Mouse (Mus musculus) midbrain, postnatal 0 days (tissue): ENCODE measurements around the gene Pigw. TPM values are rescaled to one million over a fixed set of nuclear protein-coding genes. Genes with fewer than 3 reads are reported as not detected.
"Not testable (repeated sequence)": the region's sequence is repeated elsewhere in the genome, so short reads cannot be mapped to it uniquely, and the experiment has no call there.

ENCODE experiments used
- ATAC-seq: fragments of 200-750 bp; cut with Nextera tagmentation; 2 replicates; pipeline ENCODE4 v1.8.0; 2017; ENCODE audit warnings: moderate number of reproducible peaks, mild to moderate bottlenecking, moderate TSS enrichment, moderate library complexity; ENCODE audit not compliant: low FRiP score
- DNase-seq: peaks from one replicate; pipeline ENCODE4 v3.0.0-alpha.2; 2015; ENCODE audit warnings: low spot score
- H3K27ac ChIP-seq: fragments of 300-500 bp; sonication (generic); 2 replicates; pipeline ENCODE4 v1.5.1; 2014; ENCODE audit warnings: low read depth, mild to moderate bottlenecking, low read length, mixed read lengths
- H3K27me3 ChIP-seq: fragments of 300-500 bp; sonication (generic); 2 replicates; pipeline ENCODE4 v1.6.1; 2014; ENCODE audit warnings: low read length, control low read depth, mixed read lengths; ENCODE audit not compliant: insufficient read depth
- H3K36me3 ChIP-seq: fragments of 300-500 bp; sonication (generic); 2 replicates; pipeline ENCODE4 v1.6.1; 2014; ENCODE audit warnings: low read length, control low read depth, mixed read lengths; ENCODE audit not compliant: insufficient read depth
- H3K4me1 ChIP-seq: fragments of 300-500 bp; sonication (generic); 2 replicates; pipeline ENCODE4 v1.6.1; 2014; ENCODE audit warnings: mild to moderate bottlenecking, control low read depth, antibody characterized with exemption, low read length, mixed read lengths; ENCODE audit not compliant: insufficient read depth
- H3K4me2 ChIP-seq: fragments of 300-500 bp; sonication (generic); 2 replicates; pipeline ENCODE4 v1.6.1; 2014; ENCODE audit warnings: low read depth, mild to moderate bottlenecking, low read length, mixed read lengths; ENCODE audit not compliant: poor library complexity, severe bottlenecking
- H3K4me3 ChIP-seq: fragments of 300-500 bp; sonication (generic); 2 replicates; pipeline ENCODE4 v1.5.1; 2014; ENCODE audit warnings: low read depth, mild to moderate bottlenecking, low read length, moderate library complexity
- H3K9ac ChIP-seq: fragments of 300-500 bp; sonication (generic); replicated peaks from 2 replicates; pipeline ENCODE4 v1.6.1; 2014; ENCODE audit warnings: mild to moderate bottlenecking, low read length, moderate library complexity, mixed read lengths; ENCODE audit not compliant: poor library complexity, severe bottlenecking
- H3K9me3 ChIP-seq: fragments of 300-500 bp; sonication (generic); 2 replicates; pipeline ENCODE4 v1.6.1; 2016; ENCODE audit warnings: low read length, control low read depth
- CTCF ChIP-seq: IDR thresholded peaks from 2 replicates; pipeline ENCODE4 v1.5.1; 2016; ENCODE audit warnings: antibody characterized with exemption, mild to moderate bottlenecking
- WGBS: fragments of 180-500 bp; shearing (Covaris S2); extraction: QIAGEN DNeasy Blood & Tissue Kit; methylation state at CpG from one replicate; pipeline ENCODE4 v1.1.7; 2014; 5-methylcytosine and 5-hydroxymethylcytosine counted together
- microRNA-seq: library from miRNA; unstranded; fragments of <30 nt; microRNA quantifications from one replicate; pipeline ENCODE4, GENCODE M21; 2016; ENCODE audit warnings: borderline number of aligned reads
- polyA plus RNA-seq: library from polyadenylated mRNA; unstranded; fragments of >200 nt; fragmentation: Nextera tagmentation; extraction: Ambion mirVana; gene quantifications from 2 replicates; pipeline ENCODE4 v1.2.1, GENCODE M21; 2015
- total RNA-seq: library from RNA; depleted of rRNA; stranded (reverse); fragments of >200 nt; gene quantifications from 2 replicates; pipeline ENCODE4 v1.2.3, GENCODE M21; 2014; rRNA removed

The Pigw gene
- total and polyA plus RNA-seq, 2 experiments from 2014 or later: 1.6 to 1.9 TPM

DNA sequence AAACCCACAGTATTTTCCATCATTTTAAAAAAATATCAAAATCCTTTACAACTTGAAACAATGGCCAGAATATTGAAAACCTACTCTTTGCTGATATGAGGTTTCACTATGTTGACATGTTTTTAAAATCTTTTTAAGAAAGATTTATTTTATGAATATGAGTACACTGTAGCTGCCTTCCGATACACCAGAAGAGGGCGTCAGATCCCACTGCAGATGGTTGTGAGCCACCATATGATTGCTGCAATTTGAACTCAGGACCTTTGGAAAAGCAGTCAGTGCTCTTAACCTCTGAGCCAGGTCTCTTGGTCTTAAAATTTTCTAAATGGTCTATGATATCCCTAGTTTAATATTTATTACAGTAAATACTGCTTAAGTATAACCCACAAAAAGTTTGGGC, 40.8 kb downstream of the Pigw start:
- 97% methylated on average over 2 of the region's 2 CpGs for WGBS
- no peak overlapping the region for H3K4me2 ChIP-seq

GRCm38 (mm10) chr11:84829495-84829894, 50.6 kb downstream of the Pigw start:
- peak overlapping the region; percentile 69; the same call in 1 of the 2 replicates for H3K4me3 ChIP-seq
- not testable (repeated sequence) for H3K9me3 ChIP-seq, H3K27me3 ChIP-seq, DNase-seq, H3K4me1 ChIP-seq, H3K9ac ChIP-seq, ATAC-seq
- H3K36me3 ChIP-seq: peaks cover 23% of the 10 kb centered on the region
- H3K4me2 ChIP-seq: peak overlapping the region; percentile 90
- peak overlapping the region; percentile 67 for H3K27ac ChIP-seq
- 78% methylated on average over 11 of the region's 11 CpGs for WGBS

More for the DNA sequence above, 40.8 kb downstream of the Pigw start:
- peak; percentile 22; the same call in 1 of the 2 replicates for TF ChIP-seq CTCF
- Histone ChIP-seq H3K27me3 (no peaks in the 10 kb centered on the region), H3K36me3 (peaks cover 32% of the 10 kb centered on the region), H3K27ac (no peak overlapping the region), H3K4me3 (no peak overlapping the region), H3K9me3 (no peaks in the 10 kb centered on the region), H3K9ac (no peak overlapping the region), H3K4me1 (no peaks in the 10 kb centered on the region)
- no peak for DNase-seq
- ATAC-seq: no peak

- no peaks in the 10 kb centered on the region for H3K4me1 ChIP-seq
- H3K27me3 ChIP-seq: no peaks in the 10 kb centered on the region
- under 1% methylated on average over 59 of the region's 62 CpGs for WGBS
- H3K4me3 ChIP-seq: peak within 1 kb of the TSS; percentile 69
- no peaks in the 10 kb centered on the region for H3K9me3 ChIP-seq
- H3K27ac ChIP-seq: peak within 1 kb of the TSS; percentile 67
- TF ChIP-seq CTCF: no peak
- ATAC-seq (peak; percentile 87), DNase-seq (peak; percentile 86)
- peaks cover 16% of the 10 kb centered on the region for H3K36me3 ChIP-seq
- H3K9ac ChIP-seq: peak within 1 kb of the TSS; percentile 70
- peak within 1 kb of the TSS; percentile 90 for H3K4me2 ChIP-seq
Measured at GRCm38 (mm10) chr11:84828516-84829399, 51.3 kb downstream of the Pigw start, which contains the start of gene Dhrs11. Gene Dhrs11 (minus strand): TSS chr11:84828994.

- no peak for TF ChIP-seq CTCF
- peaks cover 14% of the 10 kb centered on the region; the same call in 1 of the 2 replicates for H3K36me3 ChIP-seq
- WGBS: 58% methylated on average over 3 of the region's 3 CpGs
- H3K9me3 ChIP-seq: no peaks in the 10 kb centered on the region
- no peak overlapping the region for H3K9ac ChIP-seq
- no peak for DNase-seq
- no peaks in the 10 kb centered on the region for H3K4me1 ChIP-seq
- no peak for ATAC-seq
- no peak overlapping the region for H3K27ac ChIP-seq
- peak overlapping the region; percentile 69 for H3K4me3 ChIP-seq
- H3K27me3 ChIP-seq: no peaks in the 10 kb centered on the region
- H3K4me2 ChIP-seq: peak overlapping the region; percentile 90
Measured at GRCm38 (mm10) chr11:84827901-84828503, 52.1 kb downstream of the Pigw start.

DNA sequence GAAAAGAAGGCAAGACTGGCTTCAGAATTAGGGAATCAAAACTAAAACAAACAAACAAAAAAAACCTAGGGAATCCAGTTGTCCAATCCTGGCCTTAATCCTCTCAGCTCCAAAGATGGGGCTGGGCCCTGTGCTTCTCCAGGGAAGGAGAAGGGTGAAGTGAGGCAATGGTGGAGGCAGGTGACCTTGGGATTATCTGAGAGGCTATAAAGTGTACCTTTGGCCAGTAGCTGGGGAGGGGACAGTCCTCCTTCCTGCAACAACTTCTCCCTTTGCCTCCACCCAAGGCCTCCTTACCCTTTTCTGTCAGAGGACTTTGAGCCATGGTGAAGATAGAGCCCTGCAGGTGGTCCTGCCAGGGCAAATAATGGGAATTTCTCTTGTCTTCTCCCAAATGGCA, 52.6 kb downstream of the Pigw start:
- no peak overlapping the region for H3K4me3 ChIP-seq
- ATAC-seq (no peak), DNase-seq (no peak)
- no peaks in the 10 kb centered on the region for H3K27me3 ChIP-seq
- no peak overlapping the region for H3K27ac ChIP-seq
- H3K36me3 ChIP-seq: peaks cover 9% of the 10 kb centered on the region; the same call in 1 of the 2 replicates
- no peaks in the 10 kb centered on the region for H3K4me1 ChIP-seq
- no peak overlapping the region for H3K9ac ChIP-seq
- no peak overlapping the region for H3K4me2 ChIP-seq
- H3K9me3 ChIP-seq: no peaks in the 10 kb centered on the region
- no peak for TF ChIP-seq CTCF

Small RNAs within 50 kb of the gene (microRNA-seq; reads per million reads assigned to microRNA genes)
- not detected for gene Gm23564

Other genes starting within 250 kb of the Pigw start
- 14.2 and 15.5 TPM in 2 replicates for gene Mrm1, start 60.8 kb downstream of the Pigw start, total RNA-seq
- 13.1 and 16.9 TPM in 2 replicates for gene Mrm1, start 60.8 kb downstream of the Pigw start, polyA plus RNA-seq
- gene Dhrs11, start 51.3 kb downstream of the Pigw start, total RNA-seq: 7.6 and 10.1 TPM in 2 replicates
- 9.1 and 12.3 TPM in 2 replicates for gene Dhrs11, start 51.3 kb downstream of the Pigw start, polyA plus RNA-seq
- 39.2 and 52.1 TPM in 2 replicates for gene Ggnbp2, start 9.5 kb downstream of the Pigw start, total RNA-seq
- 62.9 and 65.8 TPM in 2 replicates for gene Ggnbp2, start 9.5 kb downstream of the Pigw start, polyA plus RNA-seq
- 9.4 and 13.6 TPM in 2 replicates for gene Myo19, start 137 bp downstream of the Pigw start, total RNA-seq
- gene Myo19, start 137 bp downstream of the Pigw start, polyA plus RNA-seq: 4.4 and 4.7 TPM in 2 replicates
- 30.0 and 36.0 TPM in 2 replicates for gene Znhit3, start 36.1 kb upstream of the Pigw start, total RNA-seq
- 79.7 and 86.3 TPM in 2 replicates for gene Znhit3, start 36.1 kb upstream of the Pigw start, polyA plus RNA-seq
- gene Car4, start 77.5 kb upstream of the Pigw start, total RNA-seq: 0.71 and 1.5 TPM in 2 replicates
- gene Car4, start 77.5 kb upstream of the Pigw start, polyA plus RNA-seq: 9.0 and 12.1 TPM in 2 replicates